Mouse (Mus musculus) kidney, embryonic 16.5 days (tissue): Measurements from ENCODE around the gene Larp1. TPM values are rescaled to one million over a fixed set of nuclear protein-coding genes. Genes with fewer than 3 reads are reported as not detected.

Experiments
- polyA plus RNA-seq: library from polyadenylated mRNA; unstranded; fragments of >200 nt; fragmentation: Nextera tagmentation; extraction: Ambion mirVana; gene quantifications from 2 replicates; pipeline ENCODE4 v1.2.1, GENCODE M21; 2015

The Larp1 gene
- polyA plus RNA-seq, 1 experiment from 2014 or later: 18.3 TPM

Other genes with a start within 250 kb of the Larp1 start
- gene Sap30l, start 207.4 kb upstream of the Larp1 start, polyA plus RNA-seq: 6.1 and 7.1 TPM in 2 replicates
- gene Hand1, start 176.2 kb upstream of the Larp1 start, polyA plus RNA-seq: 0.97 and 1.8 TPM in 2 replicates
- gene Gm12248, start 84.1 kb downstream of the Larp1 start, polyA plus RNA-seq: not detected in 2 replicates
- gene Cnot8, start 95.1 kb downstream of the Larp1 start, polyA plus RNA-seq: 89.4 and 93.5 TPM in 2 replicates
- 22.5 and 24.0 TPM in 2 replicates for gene Gemin5, start 159.5 kb downstream of the Larp1 start, polyA plus RNA-seq
- gene Mrpl22, start 162.6 kb downstream of the Larp1 start, polyA plus RNA-seq: 132 and 138 TPM in 2 replicates
- 4.5 and 4.8 TPM in 2 replicates for gene Igtp, start 190.5 kb downstream of the Larp1 start, polyA plus RNA-seq
- gene Irgm2, start 190.6 kb downstream of the Larp1 start, polyA plus RNA-seq: 2.6 and 2.7 TPM in 2 replicates